Mouse (Mus musculus) lung, adult 2 months (tissue): ENCODE measurements at regions not wholly inside any gene's neighbourhood (a gene's known extent, or its start where the extent isn't known, plus 50 kb on each side); places are given as distances from the start of the nearest gene placed in this dataset.

Experiments used
- CTCF ChIP-seq: fragments of 200-500 bp; IDR thresholded peaks from 2 replicates; pipeline ENCODE4 v1.5.1; 2011; ENCODE audit warnings: mild to moderate bottlenecking, low read length, control low read depth; ENCODE audit not compliant: insufficient read depth
- POLR2A ChIP-seq: fragments of 200-500 bp; IDR thresholded peaks from 2 replicates; pipeline ENCODE4 v1.6.1; 2011; ENCODE audit warnings: low read depth, mild to moderate bottlenecking, control low read depth, low read length, borderline replicate concordance; ENCODE audit errors: extremely low read depth

DNA sequence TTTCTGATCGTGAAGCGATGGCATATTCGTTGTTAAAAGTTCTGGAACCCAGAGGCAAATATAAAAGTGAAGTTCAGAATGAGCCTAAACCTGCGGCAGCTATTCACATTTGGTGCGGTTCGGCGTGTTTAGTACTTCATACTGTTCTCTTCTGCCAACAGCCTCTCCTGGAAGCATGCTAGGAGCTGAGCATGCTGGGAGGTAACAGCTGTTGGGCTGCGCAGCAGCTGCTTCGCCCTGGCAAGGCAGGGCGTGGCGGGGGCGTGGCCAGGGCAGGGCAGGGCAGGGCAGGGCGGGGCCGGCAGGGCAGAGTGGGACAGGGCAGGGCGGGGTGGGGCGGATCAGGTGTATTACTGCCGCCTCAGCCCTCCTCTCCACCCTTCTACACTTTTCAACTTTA lies 107.2 kb upstream of the Mdm1 start:
- TF ChIP-seq CTCF (no peak), POLR2A (no peak)
